Mouse (Mus musculus): ENCODE measurements around the gene Tex46.

- TF ChIP-seq CTCF (IDR thresholded peaks at IDR 0.05; ENCODE audit: borderline replicate concordance, extremely low read depth, insufficient read depth, insufficient read length) = peak; percentile 94
- no peak for TF ChIP-seq POLR2A (IDR thresholded peaks at IDR 0.05; ENCODE audit: borderline replicate concordance, extremely low read depth, insufficient read depth, insufficient read length, poor library complexity, severe bottlenecking)
Observed at GRCm38 (mm10) chr4:136651357-136651811, 41.1 kb downstream of the Tex46 start.
